Mouse (Mus musculus) liver, embryonic 15.5 days (tissue): ENCODE results near the gene Negr1. TPM values are rescaled to one million over a fixed set of nuclear protein-coding genes. Genes with fewer than 3 reads are reported as not detected.

Source experiments
- ATAC-seq: fragments of 200-750 bp; cut with Nextera tagmentation; 2 replicates; pipeline ENCODE4 v1.8.0; 2017; ENCODE audit warnings: moderate number of reproducible peaks, mild to moderate bottlenecking, moderate library complexity; ENCODE audit not compliant: insufficient read depth
- H3K27ac ChIP-seq: fragments of 300-500 bp; sonication (generic); replicated peaks from 2 replicates; pipeline ENCODE4 v1.5.1; 2015; ENCODE audit warnings: mild to moderate bottlenecking, inconsistent platforms
- H3K27me3 ChIP-seq: fragments of 300-500 bp; sonication (generic); 2 replicates; pipeline ENCODE4 v1.6.1; 2015; ENCODE audit warnings: mild to moderate bottlenecking, inconsistent platforms
- H3K36me3 ChIP-seq: fragments of 300-500 bp; sonication (generic); replicated peaks from 2 replicates; pipeline ENCODE4 v1.6.1; 2015; ENCODE audit warnings: moderate library complexity, mild to moderate bottlenecking, inconsistent platforms
- H3K4me1 ChIP-seq: fragments of 300-500 bp; sonication (generic); replicated peaks from 2 replicates; pipeline ENCODE4 v1.6.1; 2015; ENCODE audit warnings: inconsistent platforms
- H3K4me2 ChIP-seq: fragments of 300-500 bp; sonication (generic); 2 replicates; pipeline ENCODE4 v1.6.1; 2015; ENCODE audit warnings: moderate library complexity, mild to moderate bottlenecking, inconsistent platforms
- H3K4me3 ChIP-seq: fragments of 300-500 bp; sonication (generic); replicated peaks from 2 replicates; pipeline ENCODE4 v1.5.1; 2015; ENCODE audit warnings: mild to moderate bottlenecking, inconsistent platforms
- H3K9ac ChIP-seq: fragments of 300-500 bp; sonication (generic); 2 replicates; pipeline ENCODE4 v1.6.1; 2015; ENCODE audit warnings: moderate library complexity, mild to moderate bottlenecking, inconsistent platforms
- H3K9me3 ChIP-seq: fragments of 300-500 bp; sonication (generic); replicated peaks from 2 replicates; pipeline ENCODE4 v1.6.1; 2016; ENCODE audit warnings: inconsistent platforms
- WGBS: fragments of 180-500 bp; shearing (Covaris S2); methylation state at CpG from one replicate; pipeline ENCODE4 v1.1.7; 2015; ENCODE audit warnings: mixed read lengths; ENCODE audit not compliant: insufficient replicate concordance; 5-methylcytosine and 5-hydroxymethylcytosine counted together
- polyA plus RNA-seq: library from polyadenylated mRNA; unstranded; fragments of >200 nt; fragmentation: Nextera tagmentation; extraction: Ambion mirVana; gene quantifications from 2 replicates; pipeline ENCODE4 v1.2.1, GENCODE M21; 2015

The Negr1 gene
- polyA plus RNA-seq, 1 experiment from 2014 or later = 0.08 TPM

- Histone ChIP-seq H3K36me3 (no peaks in the 10 kb centered on the region), H3K9ac (no peak overlapping the region), H3K9me3 (no peaks in the 10 kb centered on the region), H3K4me2 (no peak overlapping the region), H3K27ac (no peak overlapping the region), H3K4me3 (no peak overlapping the region), H3K27me3 (no peaks in the 10 kb centered on the region), H3K4me1 (no peaks in the 10 kb centered on the region)
- ATAC-seq = no peak
- WGBS = 36% methylated on average over 3 of the region's 3 CpGs
Observed at GRCm38 (mm10) chr3:157255863-157256262, 694.3 kb downstream of the Negr1 start.

GRCm38 (mm10) chr3:157268742-157269141, 707.1 kb downstream of the Negr1 start:
- H3K27me3 ChIP-seq = no peaks in the 10 kb centered on the region
- H3K9me3 ChIP-seq = no peaks in the 10 kb centered on the region
- WGBS = 57% methylated on average over 4 of the region's 4 CpGs
- no peak overlapping the region for H3K4me3 ChIP-seq
- no peaks in the 10 kb centered on the region for H3K36me3 ChIP-seq
- no peak overlapping the region for H3K4me2 ChIP-seq
- H3K4me1 ChIP-seq = no peaks in the 10 kb centered on the region
- ATAC-seq = no peak
- H3K9ac ChIP-seq = no peak overlapping the region
- H3K27ac ChIP-seq = no peak overlapping the region

- H3K4me1 ChIP-seq = no peaks in the 10 kb centered on the region
- no peaks in the 10 kb centered on the region for H3K36me3 ChIP-seq
- H3K9me3 ChIP-seq = no peaks in the 10 kb centered on the region
- no peak for ATAC-seq
- H3K4me2 ChIP-seq = no peak overlapping the region
- H3K9ac ChIP-seq = no peak overlapping the region
- H3K27ac ChIP-seq = no peak overlapping the region
- H3K27me3 ChIP-seq = no peaks in the 10 kb centered on the region
- H3K4me3 ChIP-seq = no peak overlapping the region
Observed at GRCm38 (mm10) chr3:157272379-157272778, 710.8 kb downstream of the Negr1 start.

- Histone ChIP-seq H3K9ac (no peak overlapping the region), H3K9me3 (no peaks in the 10 kb centered on the region), H3K27me3 (no peaks in the 10 kb centered on the region), H3K36me3 (no peaks in the 10 kb centered on the region), H3K4me2 (no peak overlapping the region), H3K4me1 (no peaks in the 10 kb centered on the region), H3K4me3 (no peak overlapping the region), H3K27ac (no peak overlapping the region)
- 66% methylated on average over 1 of the region's 1 CpGs for WGBS
- ATAC-seq = no peak
Observed at GRCm38 (mm10) chr3:157274143-157274542, 712.5 kb downstream of the Negr1 start.

GRCm38 (mm10) chr3:157279717-157280116, 718.1 kb downstream of the Negr1 start:
- H3K4me2 ChIP-seq = no peak overlapping the region
- no peak overlapping the region for H3K27ac ChIP-seq
- H3K4me1 ChIP-seq = no peaks in the 10 kb centered on the region
- no peak for ATAC-seq
- no peaks in the 10 kb centered on the region for H3K36me3 ChIP-seq
- no peaks in the 10 kb centered on the region for H3K27me3 ChIP-seq
- no peak overlapping the region for H3K4me3 ChIP-seq
- no peak overlapping the region for H3K9ac ChIP-seq
- H3K9me3 ChIP-seq = no peaks in the 10 kb centered on the region

GRCm38 (mm10) chr3:157281259-157281658, 719.7 kb downstream of the Negr1 start:
- Histone ChIP-seq H3K4me1 (no peaks in the 10 kb centered on the region), H3K9me3 (no peaks in the 10 kb centered on the region), H3K9ac (no peak overlapping the region), H3K4me2 (no peak overlapping the region), H3K27ac (no peak overlapping the region), H3K4me3 (no peak overlapping the region), H3K36me3 (no peaks in the 10 kb centered on the region), H3K27me3 (no peaks in the 10 kb centered on the region)
- no peak for ATAC-seq

GRCm38 (mm10) chr3:157291286-157291685, 729.7 kb downstream of the Negr1 start:
- Histone ChIP-seq H3K27me3 (no peaks in the 10 kb centered on the region), H3K36me3 (no peaks in the 10 kb centered on the region), H3K27ac (no peak overlapping the region), H3K4me3 (no peak overlapping the region), H3K9ac (no peak overlapping the region), H3K4me2 (no peak overlapping the region), H3K9me3 (no peaks in the 10 kb centered on the region), H3K4me1 (no peaks in the 10 kb centered on the region)
- 69% methylated on average over 1 of the region's 1 CpGs for WGBS
- no peak for ATAC-seq

GRCm38 (mm10) chr3:157297216-157297615, 735.6 kb downstream of the Negr1 start:
- Histone ChIP-seq H3K4me3 (no peak overlapping the region), H3K27me3 (no peaks in the 10 kb centered on the region), H3K36me3 (no peaks in the 10 kb centered on the region), H3K27ac (no peak overlapping the region), H3K4me2 (no peak overlapping the region), H3K9me3 (no peaks in the 10 kb centered on the region), H3K9ac (no peak overlapping the region), H3K4me1 (no peaks in the 10 kb centered on the region)
- no peak for ATAC-seq
- 16% methylated on average over 4 of the region's 4 CpGs for WGBS

GRCm38 (mm10) chr3:157303430-157304116, 742.0 kb downstream of the Negr1 start:
- H3K4me3 ChIP-seq = no peak overlapping the region
- H3K27ac ChIP-seq = no peak overlapping the region
- H3K4me1 ChIP-seq = no peaks in the 10 kb centered on the region
- no peaks in the 10 kb centered on the region for H3K9me3 ChIP-seq
- no peaks in the 10 kb centered on the region for H3K36me3 ChIP-seq
- no peak for ATAC-seq
- H3K9ac ChIP-seq = no peak overlapping the region
- no peak overlapping the region for H3K4me2 ChIP-seq
- WGBS = 42% methylated on average over 4 of the region's 4 CpGs
- no peaks in the 10 kb centered on the region for H3K27me3 ChIP-seq

GRCm38 (mm10) chr3:157321081-157321573, 759.5 kb downstream of the Negr1 start:
- Histone ChIP-seq H3K27me3 (no peaks in the 10 kb centered on the region), H3K27ac (no peak overlapping the region), H3K36me3 (no peaks in the 10 kb centered on the region), H3K4me3 (no peak overlapping the region), H3K9ac (no peak overlapping the region), H3K9me3 (no peaks in the 10 kb centered on the region), H3K4me1 (no peaks in the 10 kb centered on the region), H3K4me2 (no peak overlapping the region)
- WGBS = 34% methylated on average over 1 of the region's 1 CpGs
- no peak for ATAC-seq

- no peak overlapping the region for H3K4me3 ChIP-seq
- H3K27me3 ChIP-seq = no peaks in the 10 kb centered on the region
- 22% methylated on average over 1 of the region's 1 CpGs for WGBS
- no peak for ATAC-seq
- no peak overlapping the region for H3K9ac ChIP-seq
- no peak overlapping the region for H3K4me2 ChIP-seq
- no peaks in the 10 kb centered on the region for H3K4me1 ChIP-seq
- no peak overlapping the region for H3K27ac ChIP-seq
- no peaks in the 10 kb centered on the region for H3K9me3 ChIP-seq
- no peaks in the 10 kb centered on the region for H3K36me3 ChIP-seq
Observed at GRCm38 (mm10) chr3:157321834-157322233, 760.2 kb downstream of the Negr1 start.

GRCm38 (mm10) chr3:157334169-157334568, 772.6 kb downstream of the Negr1 start:
- WGBS = 68% methylated on average over 1 of the region's 1 CpGs
- H3K27me3 ChIP-seq = no peaks in the 10 kb centered on the region

More at GRCm38 (mm10) chr3:157334169-157334568, 772.6 kb downstream of the Negr1 start:
- no peak for ATAC-seq
- H3K9ac ChIP-seq = no peak overlapping the region
- no peaks in the 10 kb centered on the region for H3K9me3 ChIP-seq
- no peaks in the 10 kb centered on the region for H3K36me3 ChIP-seq
- no peak overlapping the region for H3K27ac ChIP-seq
- H3K4me3 ChIP-seq = no peak overlapping the region
- no peaks in the 10 kb centered on the region for H3K4me1 ChIP-seq
- H3K4me2 ChIP-seq = no peak overlapping the region
